In the genomic region with DNA sequence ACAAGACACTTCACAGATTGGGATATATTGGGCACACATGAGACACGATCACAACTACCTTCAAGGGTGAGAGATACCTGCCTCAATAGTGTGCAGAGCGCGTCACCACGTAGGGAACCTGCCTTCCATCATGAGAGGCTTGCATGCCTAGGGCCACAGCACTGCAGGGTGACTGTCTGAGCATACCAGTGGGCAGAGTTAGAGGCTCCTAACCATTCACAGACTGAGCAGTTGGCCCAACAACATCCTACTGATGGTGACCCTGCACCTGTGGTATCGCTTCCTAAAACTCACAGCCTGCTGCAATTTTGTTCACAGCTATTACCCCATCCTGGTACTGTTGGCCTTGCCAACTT, we compare ENCODE assay signal across 8 mouse cellular contexts. TPM values are rescaled to one million over a fixed set of nuclear protein-coding genes. Genes with fewer than 3 reads are reported as not detected.
DNase-seq lines count a peak whose midpoint lies in the region; ATAC-seq and TF ChIP-seq lines count a peak whose summit lies in the region.

No protein-coding gene starts in this region.

- no peak for ATAC-seq in cerebellum, adult (ENCODE audit: insufficient number of reproducible peaks, low FRiP score, low TSS enrichment)
- peak; percentile 18 for ATAC-seq in granulocyte monocyte progenitor cell, adult 5-6 weeks (replicated peaks; ENCODE audit: poor library complexity, severe bottlenecking)

- no peaks in the 10 kb centered on the region for H3K27me3 ChIP-seq in small intestine, adult 2 months (ENCODE audit: control insufficient read depth, insufficient read depth, low read length)

- TF ChIP-seq CTCF in left cerebral cortex, adult 2 months (IDR thresholded peaks at IDR 0.05), result no peak
- TF ChIP-seq CTCF in small intestine, adult 2 months (IDR thresholded peaks at IDR 0.05; ENCODE audit: extremely low read depth, insufficient read length, insufficient replicate concordance, low read depth, low read length), result no peak

- TF ChIP-seq POLR2A in small intestine, adult 2 months (IDR thresholded peaks at IDR 0.05; ENCODE audit: low read depth, low read length), result no peak

- no peaks in the 10 kb centered on the region for H3K36me3 ChIP-seq in small intestine, adult 2 months (ENCODE audit: control insufficient read depth, insufficient read depth, low read length)

- intact Hi-C loops in left cerebral cortex, adult 2 months (cut with DNase I), result no loop called here
- intact Hi-C loops in left cerebral cortex, postnatal 36 days (cut with DNase I), result no loop called here

- peaks cover 42% of the 10 kb centered on the region for H3K4me1 ChIP-seq in small intestine, adult 2 months (ENCODE audit: control insufficient read depth, insufficient read depth, insufficient read length, low read length)

- H3K27ac ChIP-seq in left cerebral cortex, adult 2 months, result peak overlapping the region; percentile 85; the same call in 1 of the 2 replicates
- H3K27ac ChIP-seq in small intestine, adult 2 months (ENCODE audit: insufficient read depth, low read depth, low read length), result peak overlapping the region; percentile 89

- WGBS in small intestine, adult 2 months, result 85% methylated on average over 5 of the region's 5 CpGs

- peak; percentile 65 for DNase-seq in cerebellum, adult 9-11 months
- DNase-seq in left cerebral cortex, adult 2 months (ENCODE audit: extremely low spot score in 1 of 2, low spot score in 2 of 2), result no peak
- DNase-seq in left cerebral cortex, postnatal 36 days (ENCODE audit: low spot score in 2 of 2), result no peak
- no peak for DNase-seq in yolk sac, embryonic 10.5 days (ENCODE audit: low spot score)
- DNase-seq in ovary, postnatal 36 days (ENCODE audit: low spot score), result no peak

- peak overlapping the region; percentile 8; the same call in 1 of the 2 replicates for H3K4me3 ChIP-seq in left cerebral cortex, adult 2 months
- peak overlapping the region; percentile 1; the same call in 1 of the 2 replicates for H3K4me3 ChIP-seq in small intestine, adult 2 months (ENCODE audit: low read depth, low read length)

RNA-seq across cellular contexts. Expression of a gene that starts 2.4 kb away (rescaled TPM):
- total RNA-seq in left cerebral cortex, adult 2 months (2021), result 100 to 1,000 TPM; 236 to 248 TPM
- 100 to 1,000 TPM; 223 to 239 TPM for total RNA-seq in left cerebral cortex, postnatal 36 days (2021)
- 179 and 198 TPM in 2 replicates for total RNA-seq in granulocyte monocyte progenitor cell, adult 5-6 weeks (2014; fragmentation: Nextera tagmentation)
- 133 and 181 TPM in 2 replicates for total RNA-seq in granulocyte monocyte progenitor cell, adult 5-6 weeks (2017)
- 64.0 and 128 TPM in 2 replicates for polyA plus RNA-seq in small intestine, adult 2 months (2012; rRNA removed)

RNA-seq across cellular contexts. Expression of a gene that starts 20.7 kb away (rescaled TPM):
- total RNA-seq in left cerebral cortex, adult 2 months (2021), result 10 to 100 TPM; 68.7 to 75.0 TPM
- total RNA-seq in left cerebral cortex, postnatal 36 days (2021), result 10 to 100 TPM; 69.7 to 72.3 TPM
- 6.8 and 7.2 TPM in 2 replicates for total RNA-seq in granulocyte monocyte progenitor cell, adult 5-6 weeks (2014; fragmentation: Nextera tagmentation)
- total RNA-seq in granulocyte monocyte progenitor cell, adult 5-6 weeks (2017), result 1.6 and 3.9 TPM in 2 replicates
- polyA plus RNA-seq in small intestine, adult 2 months (2012; rRNA removed), result 1.1 and 1.8 TPM in 2 replicates

RNA-seq across cellular contexts. Expression of a gene that starts 34.6 kb away (rescaled TPM):
- 10 to 100 TPM; 60.9 to 72.6 TPM for total RNA-seq in left cerebral cortex, adult 2 months (2021)
- total RNA-seq in left cerebral cortex, postnatal 36 days (2021), result 10 to 100 TPM; 41.1 to 65.6 TPM
- 17.7 and 25.9 TPM in 2 replicates for total RNA-seq in granulocyte monocyte progenitor cell, adult 5-6 weeks (2014; fragmentation: Nextera tagmentation)
- 10.8 and 22.0 TPM in 2 replicates for total RNA-seq in granulocyte monocyte progenitor cell, adult 5-6 weeks (2017)
- 72.2 and 105 TPM in 2 replicates for polyA plus RNA-seq in small intestine, adult 2 months (2012; rRNA removed)

Comparison
In these comparisons a context has a peak if more than half of its experiments do, and no peak if none do; other contexts are left out.
1. RNA of a gene that starts 20.7 kb away (total RNA-seq): 68.7 to 75.0 TPM in left cerebral cortex, adult 2 months and 69.7 to 72.3 TPM in left cerebral cortex, postnatal 36 days; 1.6 to 7.2 TPM in granulocyte monocyte progenitor cell, adult 5-6 weeks; every median in the first group is over 4 times any median in the second.